ENCODE assay signal across 8 mouse cellular contexts in genomic region chr13:60737632-60738324, GRCm38 (mm10). TPM values are rescaled to one million over a fixed set of nuclear protein-coding genes. Genes with fewer than 3 reads are reported as not detected.
DNase-seq lines count a peak whose midpoint lies in the region; ATAC-seq and TF ChIP-seq lines count a peak whose summit lies in the region.

No protein-coding gene starts in this region.

- peak; percentile 52 to 83 for DNase-seq in urinary bladder, adult 18-20 months (ENCODE audit: low spot score in 2 of 2)
- DNase-seq in urinary bladder, postnatal 10 days (ENCODE audit: low spot score): no peak
- DNase-seq in kidney, adult 9 months: peak; percentile 89
- DNase-seq in neural tube, embryonic 10.5 days (ENCODE audit: extremely low spot score, low spot score): peak; percentile 74
- DNase-seq in stomach, postnatal 0 days (ENCODE audit: low spot score): peak; percentile 77

- no peaks in the 10 kb centered on the region for H3K27me3 ChIP-seq in embryonic facial prominence, embryonic 13.5 days
- H3K27me3 ChIP-seq in heart, embryonic 11.5 days (ENCODE audit: control insufficient read depth, insufficient read depth, low read length): no peaks in the 10 kb centered on the region
- H3K27me3 ChIP-seq in liver, embryonic 16.5 days (ENCODE audit: control insufficient read depth, insufficient read depth, low read depth, low read length): no peaks in the 10 kb centered on the region
- H3K27me3 ChIP-seq in stomach, postnatal 0 days (ENCODE audit: control insufficient read depth, insufficient read depth, low read length): no peaks in the 10 kb centered on the region

- H3K4me1 ChIP-seq in embryonic facial prominence, embryonic 13.5 days: peaks cover 22% of the 10 kb centered on the region
- H3K4me1 ChIP-seq in heart, embryonic 11.5 days (ENCODE audit: control insufficient read depth, insufficient read depth, low read length): peaks cover 16% of the 10 kb centered on the region
- peaks cover 21% of the 10 kb centered on the region for H3K4me1 ChIP-seq in liver, embryonic 16.5 days (ENCODE audit: control insufficient read depth, low read depth, low read length)
- peaks cover 3% of the 10 kb centered on the region; the same call in 1 of the 2 replicates for H3K4me1 ChIP-seq in stomach, postnatal 0 days (replicated peaks; ENCODE audit: control insufficient read depth, insufficient read depth)

- peak overlapping the region; percentile 25 for H3K4me3 ChIP-seq in embryonic facial prominence, embryonic 13.5 days
- no peak overlapping the region for H3K4me3 ChIP-seq in heart, embryonic 11.5 days (ENCODE audit: low read depth, low read length)
- H3K4me3 ChIP-seq in liver, embryonic 16.5 days (ENCODE audit: low read depth, low read length): peak overlapping the region; percentile 23
- H3K4me3 ChIP-seq in stomach, postnatal 0 days (ENCODE audit: low read depth, low read length): peak overlapping the region; percentile 20; the same call in 1 of the 2 replicates

- peak overlapping the region; percentile 52 for H3K4me2 ChIP-seq in embryonic facial prominence, embryonic 13.5 days
- H3K4me2 ChIP-seq in heart, embryonic 11.5 days: peak overlapping the region; percentile 52
- H3K4me2 ChIP-seq in liver, embryonic 16.5 days (ENCODE audit: low read depth, low read length): peak overlapping the region; percentile 56
- H3K4me2 ChIP-seq in stomach, postnatal 0 days (replicated peaks; ENCODE audit: low read depth): peak overlapping the region; percentile 27

- ATAC-seq in embryonic facial prominence, embryonic 13.5 days (ENCODE audit: insufficient number of reproducible peaks, insufficient read depth, low FRiP score, low TSS enrichment, low read depth): peak; percentile 76
- peak; percentile 85 for ATAC-seq in heart, embryonic 11.5 days (replicated peaks; ENCODE audit: insufficient number of reproducible peaks, low FRiP score, low TSS enrichment)
- ATAC-seq in liver, embryonic 16.5 days (ENCODE audit: low read depth): peak; percentile 71
- ATAC-seq in stomach, postnatal 0 days (ENCODE audit: low FRiP score, low TSS enrichment): peak; percentile 84

- no peak for TF ChIP-seq CTCF in stomach, postnatal 0 days (IDR thresholded peaks at IDR 0.05; ENCODE audit: low read depth)

- no peaks in the 10 kb centered on the region for H3K9me3 ChIP-seq in embryonic facial prominence, embryonic 13.5 days
- H3K9me3 ChIP-seq in heart, embryonic 11.5 days (replicated peaks; ENCODE audit: control insufficient read depth, low read length): no peaks in the 10 kb centered on the region
- H3K9me3 ChIP-seq in liver, embryonic 16.5 days (replicated peaks; ENCODE audit: control insufficient read depth, low read length): no peaks in the 10 kb centered on the region
- no peaks in the 10 kb centered on the region for H3K9me3 ChIP-seq in stomach, postnatal 0 days (ENCODE audit: control insufficient read depth, low read length)

- H3K27ac ChIP-seq in embryonic facial prominence, embryonic 13.5 days: peak overlapping the region; percentile 34
- H3K27ac ChIP-seq in heart, embryonic 11.5 days (ENCODE audit: low read depth, low read length): peak overlapping the region; percentile 59
- H3K27ac ChIP-seq in liver, embryonic 16.5 days (ENCODE audit: low read length): peak overlapping the region; percentile 70
- peak overlapping the region; percentile 70 for H3K27ac ChIP-seq in stomach, postnatal 0 days (replicated peaks)

- WGBS in embryonic facial prominence, embryonic 13.5 days: 8% methylated on average over 9 of the region's 9 CpGs
- 13% methylated on average over 9 of the region's 9 CpGs for WGBS in heart, embryonic 11.5 days (ENCODE audit: insufficient replicate concordance)
- WGBS in liver, embryonic 16.5 days (ENCODE audit: insufficient replicate concordance): 6% methylated on average over 9 of the region's 9 CpGs
- WGBS in stomach, postnatal 0 days: 10% methylated on average over 9 of the region's 9 CpGs

- peaks cover 40% of the 10 kb centered on the region for H3K36me3 ChIP-seq in embryonic facial prominence, embryonic 13.5 days
- no peaks in the 10 kb centered on the region for H3K36me3 ChIP-seq in heart, embryonic 11.5 days (ENCODE audit: control insufficient read depth, insufficient read depth, low read length)
- peaks cover 4% of the 10 kb centered on the region for H3K36me3 ChIP-seq in liver, embryonic 16.5 days (ENCODE audit: control insufficient read depth, insufficient read depth)
- H3K36me3 ChIP-seq in stomach, postnatal 0 days (ENCODE audit: control insufficient read depth, insufficient read depth, low read length): no peaks in the 10 kb centered on the region

- 0 out of 2 replicates have a peak overlapping the region, but pooled peaks have one; percentile 49 for H3K9ac ChIP-seq in embryonic facial prominence, embryonic 13.5 days
- no peak overlapping the region for H3K9ac ChIP-seq in heart, embryonic 11.5 days (ENCODE audit: low read depth, low read length)
- peak overlapping the region; percentile 26; the same call in 1 of the 2 replicates for H3K9ac ChIP-seq in liver, embryonic 16.5 days (ENCODE audit: low read depth, low read length)
- no peak overlapping the region for H3K9ac ChIP-seq in stomach, postnatal 0 days (ENCODE audit: low read length)

- no peak for TF ChIP-seq EP300 in stomach, postnatal 0 days (optimal IDR thresholded peaks at IDR 0.05)

RNA-seq across cellular contexts. Expression of gene BC051665, which starts 48.4 kb away (rescaled TPM):
- not detected in 2 replicates for polyA plus RNA-seq in embryonic facial prominence, embryonic 13.5 days (2015; fragmentation: Nextera tagmentation; extraction: Ambion mirVana)
- polyA plus RNA-seq in heart, embryonic 11.5 days (2014; fragmentation: Nextera tagmentation; extraction: Ambion mirVana): not detected in 2 replicates
- polyA plus RNA-seq in liver, embryonic 16.5 days (2015; fragmentation: Nextera tagmentation; extraction: Ambion mirVana): not detected in 2 replicates
- not detected in 2 replicates for polyA plus RNA-seq in stomach, postnatal 0 days (2015; fragmentation: Nextera tagmentation; extraction: Ambion mirVana)

Comparison
In these comparisons a context has a peak if more than half of its experiments do, and no peak if none do; other contexts are left out.
1. H3K9ac ChIP-seq: peak in embryonic facial prominence, embryonic 13.5 days (single experiment) and liver, embryonic 16.5 days (single experiment); none in heart, embryonic 11.5 days (single experiment) and stomach, postnatal 0 days (single experiment).
2. Peak in every context shown above with its lines, with median percentiles within 50 percentile points of each other: ATAC-seq, H3K27ac ChIP-seq and H3K4me2 ChIP-seq.